Mouse (Mus musculus) embryo, embryonic 11.5 days (tissue): ENCODE data around the gene Shbg.
A peak's percentile ranks its signal among the peaks of the same experiment; 100 is the strongest.

ENCODE experiments used
- DNase-seq: peaks from one replicate; pipeline ENCODE4 v3.0.0-alpha.2; 2012; ENCODE audit warnings: low read depth, low spot score

Shbg gene

DNA sequence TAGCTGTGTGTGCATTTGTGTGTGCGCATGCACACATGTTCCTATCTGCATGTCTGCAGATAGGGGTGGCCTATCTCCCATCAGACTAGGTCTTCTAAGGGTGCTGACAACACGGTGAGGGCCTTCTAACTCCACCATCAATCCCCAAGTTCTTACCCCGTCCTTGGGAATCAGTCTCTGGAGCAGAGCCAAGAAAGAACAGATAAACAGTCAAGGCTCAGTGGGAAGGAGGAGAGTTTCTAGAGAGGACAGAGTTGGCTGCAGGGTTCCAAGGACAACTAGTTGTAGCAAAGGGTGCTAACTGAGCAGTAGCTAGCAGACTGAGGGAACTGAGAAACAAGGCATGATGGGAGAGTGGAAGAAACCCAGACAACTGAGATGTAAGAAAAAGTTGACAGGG is 15.9 kb downstream of the Shbg start:
- no peak for DNase-seq

DNA sequence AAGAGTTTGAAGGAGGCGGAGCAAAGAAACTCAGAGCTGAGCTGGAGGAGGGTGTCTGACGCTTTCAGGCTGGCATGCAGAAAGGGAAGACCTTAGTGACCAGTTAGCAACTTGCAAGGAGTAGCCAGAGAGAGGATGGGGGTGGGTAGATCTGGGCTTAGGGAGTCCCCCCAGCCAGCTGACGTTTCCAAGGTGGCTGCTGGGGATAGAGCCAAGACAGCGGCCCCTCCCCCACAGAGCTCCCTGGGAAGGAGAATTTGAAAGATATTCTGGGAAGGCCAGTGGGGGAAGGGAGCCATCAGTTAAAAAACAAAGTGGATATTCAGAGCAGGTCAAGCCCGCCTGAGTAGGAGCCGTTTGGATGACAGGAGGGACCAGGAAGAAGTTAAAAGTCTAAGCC is 17.6 kb downstream of the Shbg start:
- no peak for DNase-seq

GRCm38 (mm10) chr11:69599436-69599835 is 18.3 kb downstream of the Shbg start:
- DNase-seq: no peak

DNA sequence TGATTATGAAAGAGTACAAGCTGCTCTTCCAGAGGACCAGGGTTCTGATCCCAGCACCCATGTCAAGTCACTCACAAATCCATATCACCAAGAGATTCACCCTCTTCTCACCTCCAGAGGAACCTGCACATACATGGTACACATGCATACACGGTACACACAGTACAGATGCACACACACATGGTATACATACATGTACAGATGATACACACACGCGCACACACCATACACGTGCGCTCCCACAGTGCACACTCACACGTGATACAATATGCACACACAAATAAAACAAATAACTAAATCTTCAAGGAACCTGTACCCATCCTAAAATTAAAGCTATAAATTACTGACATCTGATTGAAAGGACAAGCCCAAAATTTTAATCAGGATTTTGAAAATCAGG is 22.9 kb downstream of the Shbg start:
- DNase-seq: no peak

GRCm38 (mm10) chr11:69592799-69593198 is 24.9 kb downstream of the Shbg start:
- no peak for DNase-seq

DNA sequence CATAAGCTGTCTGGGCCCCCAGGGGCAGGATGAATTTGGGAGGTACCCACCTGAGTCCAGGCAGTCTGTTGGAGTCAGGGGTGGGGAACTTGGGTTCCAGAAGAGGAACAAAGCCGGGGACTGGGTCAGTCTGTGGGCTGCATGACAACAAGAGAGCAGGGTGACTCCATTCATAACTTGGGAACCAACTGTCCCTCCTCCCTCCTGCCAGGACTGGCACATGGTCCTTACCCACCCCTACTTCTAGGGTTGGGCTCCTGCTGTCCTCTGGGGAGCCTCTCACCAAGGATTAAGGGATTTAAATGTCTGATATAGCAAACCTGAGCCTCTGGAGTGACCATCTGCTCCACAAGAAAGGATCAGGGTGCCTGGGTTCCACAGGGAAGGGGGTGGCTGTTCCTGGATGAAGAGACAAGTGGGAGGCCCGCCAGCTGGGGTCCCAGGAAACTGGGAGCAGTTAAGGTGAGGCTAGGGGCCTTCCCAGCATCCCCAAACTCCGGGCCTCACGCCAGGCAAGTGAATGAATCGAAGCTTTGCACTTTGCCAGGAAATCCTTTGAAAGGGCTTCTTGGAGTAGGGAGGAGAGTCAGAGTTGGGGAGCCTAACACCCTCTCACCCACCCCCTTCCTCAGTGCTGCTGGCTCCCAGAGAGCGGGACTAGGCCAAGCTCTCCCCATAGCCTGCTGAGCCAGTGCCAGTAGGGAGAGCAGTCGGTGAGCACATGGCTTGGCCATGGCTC is 25.6 kb downstream of the Shbg start:
- DNase-seq: no peak

GRCm38 (mm10) chr11:69591424-69591823 is 26.3 kb downstream of the Shbg start:
- DNase-seq: no peak

GRCm38 (mm10) chr11:69590622-69591021 is 27.1 kb downstream of the Shbg start:
- no peak for DNase-seq

GRCm38 (mm10) chr11:69589207-69589834 is 28.4 kb downstream of the Shbg start:
- no peak for DNase-seq

DNA sequence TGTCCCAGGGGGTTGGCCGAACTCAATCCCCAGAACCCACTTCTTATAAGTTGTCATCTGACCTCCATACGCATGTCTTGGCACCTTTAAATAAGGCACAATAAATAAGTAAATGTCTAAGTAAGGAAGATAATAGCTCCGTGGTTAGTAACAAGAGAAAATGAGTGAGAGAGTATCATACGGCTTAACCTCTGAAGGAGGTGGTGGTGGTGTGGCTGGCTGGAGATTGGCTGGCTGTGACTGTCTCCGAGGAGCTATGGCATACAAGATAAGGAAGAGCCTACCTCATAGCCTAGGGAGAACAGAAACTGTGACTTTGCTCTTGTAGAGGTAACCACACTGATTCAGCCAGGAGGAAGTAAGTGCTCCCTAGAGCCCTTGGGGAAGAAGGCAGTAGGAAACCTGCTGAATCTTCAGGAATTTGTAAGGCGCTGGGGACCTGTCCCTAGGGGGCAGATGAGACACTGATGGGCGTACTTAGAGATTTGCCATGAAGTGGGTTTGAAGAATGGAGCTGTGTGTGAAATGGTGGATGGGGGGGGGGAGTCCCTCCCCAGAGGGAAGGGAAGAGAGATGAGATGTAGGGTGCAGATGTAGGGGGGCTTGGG is 31.9 kb downstream of the Shbg start:
- DNase-seq: no peak

DNA sequence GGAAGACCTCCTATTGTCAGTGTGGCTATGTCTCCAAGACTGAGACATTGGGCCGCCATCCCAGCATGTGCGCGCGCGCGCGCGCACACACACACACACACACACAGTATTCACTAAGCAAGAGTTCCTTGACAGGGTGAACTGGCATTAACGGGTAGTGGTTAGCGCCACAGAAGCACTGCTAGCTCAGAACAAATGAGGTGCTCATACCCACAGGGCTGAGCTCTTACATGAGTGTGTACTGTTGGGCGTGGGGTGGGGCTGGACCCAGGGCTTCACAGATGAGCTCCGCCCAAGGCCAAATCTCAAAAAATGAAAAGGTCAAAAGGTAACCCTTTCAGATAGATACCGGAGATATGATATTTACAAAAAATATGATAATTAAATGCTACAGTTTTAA is 32.8 kb downstream of the Shbg start:
- no peak for DNase-seq

DNA sequence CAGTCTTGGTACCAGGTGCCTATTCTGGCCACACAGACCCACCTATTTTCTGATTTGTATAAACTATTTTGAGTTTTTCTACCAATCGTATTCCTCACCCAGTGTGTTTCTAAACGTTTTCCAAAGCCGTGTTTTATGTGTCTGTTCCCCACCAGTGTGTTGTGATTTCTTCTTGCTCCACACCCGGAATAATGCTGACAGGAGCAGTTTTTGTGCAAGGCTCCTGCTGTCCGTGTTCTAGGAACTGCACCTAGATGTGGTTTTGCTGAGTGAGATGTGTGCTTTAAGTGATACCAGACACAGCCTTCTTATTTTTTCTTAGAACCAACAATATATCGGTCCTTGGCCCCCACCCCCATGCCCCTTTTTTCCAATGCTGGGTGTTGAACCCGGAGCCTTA is 33.7 kb downstream of the Shbg start:
- no peak for DNase-seq

- DNase-seq: no peak
Measured at GRCm38 (mm10) chr11:69582230-69582805, 35.4 kb downstream of the Shbg start.

DNA sequence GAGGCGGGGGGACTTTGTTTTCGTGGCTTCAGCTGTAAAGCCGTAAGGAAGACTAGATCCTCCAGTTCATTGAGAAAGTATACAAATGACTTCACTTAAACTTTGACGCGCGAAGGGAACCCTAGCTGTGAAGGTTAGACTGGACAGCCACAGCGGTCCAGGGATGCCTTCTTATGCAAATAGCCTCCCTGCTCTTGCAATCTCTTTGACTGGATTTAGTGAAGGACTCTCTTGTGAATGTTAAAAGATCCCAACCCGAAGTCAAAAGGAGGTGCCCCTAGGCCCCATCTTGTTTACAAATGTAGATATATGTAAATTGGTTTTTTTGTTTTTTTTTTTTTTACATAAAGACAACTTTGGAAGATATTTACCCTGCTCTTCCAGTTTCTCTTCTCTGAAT is 35.9 kb downstream of the Shbg start:
- DNase-seq: no peak

GRCm38 (mm10) chr11:69581147-69581688 is 36.5 kb downstream of the Shbg start:
- DNase-seq: peak; percentile 88

- no peak for DNase-seq
Measured at GRCm38 (mm10) chr11:69580572-69581146, 37.0 kb downstream of the Shbg start.

DNA sequence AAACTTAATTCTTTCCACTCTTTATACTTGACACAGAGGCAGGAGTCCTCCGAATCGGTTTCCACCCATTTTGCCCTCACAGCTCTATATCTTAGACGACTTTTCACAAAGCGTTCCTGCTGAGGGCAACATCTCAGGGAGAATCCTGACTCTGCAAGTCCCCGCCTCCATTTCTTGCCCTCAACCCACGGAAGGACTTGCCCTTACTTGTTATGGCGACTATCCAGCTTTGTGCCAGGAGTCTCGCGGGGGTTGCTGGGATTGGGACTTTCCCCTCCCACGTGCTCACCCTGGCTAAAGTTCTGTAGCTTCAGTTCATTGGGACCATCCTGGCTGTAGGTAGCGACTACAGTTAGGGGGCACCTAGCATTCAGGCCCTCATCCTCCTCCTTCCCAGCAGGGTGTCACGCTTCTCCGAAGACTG is 37.6 kb downstream of the Shbg start, which contains the start of the genes Wrap53 and Trp53:
TSS of gene Wrap53 (minus strand) at position 165 of the 424 bp plus-strand sequence.
TSS of gene Trp53 (plus strand) at position 269 of the 424 bp plus-strand sequence.
- DNase-seq: peak; percentile 88

DNA sequence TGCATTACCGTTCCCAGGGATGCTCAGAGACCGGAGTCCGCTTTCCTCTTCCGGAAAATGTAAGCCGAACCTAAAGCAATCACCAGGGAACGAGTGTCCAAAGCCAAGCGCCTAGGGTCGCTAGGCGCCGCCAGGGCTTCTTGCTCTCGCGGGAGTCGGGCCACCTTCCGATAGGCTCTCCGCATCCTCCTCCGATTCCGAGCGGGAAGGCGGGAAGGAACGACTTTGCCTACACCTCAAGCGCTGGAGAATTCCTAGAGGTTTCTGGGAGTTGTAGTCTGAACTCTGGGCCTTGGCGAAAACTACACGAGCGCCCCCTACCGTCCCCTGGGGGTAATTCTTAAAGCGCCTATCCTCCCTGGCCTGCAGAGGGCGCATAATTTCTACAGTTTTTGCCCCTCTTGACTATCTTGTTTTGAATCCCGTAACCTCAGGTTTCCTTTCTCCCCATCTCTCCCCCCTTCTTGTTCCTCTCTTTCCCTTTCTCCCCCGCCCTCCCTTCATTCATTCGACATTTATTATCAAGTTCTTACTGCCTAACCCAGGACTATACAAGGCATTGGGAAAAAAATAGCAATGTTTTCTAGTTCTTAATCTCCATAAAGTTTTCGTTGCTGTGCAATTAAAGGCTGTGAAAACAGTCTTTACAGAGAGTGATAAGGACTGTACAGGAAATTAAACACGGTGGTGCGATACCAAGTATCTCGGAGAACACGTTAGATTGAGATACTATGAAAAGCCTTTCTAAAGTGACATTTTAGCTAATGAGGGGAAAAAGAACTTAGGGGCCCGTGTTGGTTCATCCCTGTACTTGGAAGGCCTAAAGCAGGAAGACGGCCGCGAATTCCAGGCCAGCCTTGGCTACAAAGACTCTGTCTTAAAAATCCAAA is 38.3 kb downstream of the Shbg start:
- peak; percentile 97 for DNase-seq

- DNase-seq: no peak
Measured at GRCm38 (mm10) chr11:69578301-69578700, 39.4 kb downstream of the Shbg start.

DNA sequence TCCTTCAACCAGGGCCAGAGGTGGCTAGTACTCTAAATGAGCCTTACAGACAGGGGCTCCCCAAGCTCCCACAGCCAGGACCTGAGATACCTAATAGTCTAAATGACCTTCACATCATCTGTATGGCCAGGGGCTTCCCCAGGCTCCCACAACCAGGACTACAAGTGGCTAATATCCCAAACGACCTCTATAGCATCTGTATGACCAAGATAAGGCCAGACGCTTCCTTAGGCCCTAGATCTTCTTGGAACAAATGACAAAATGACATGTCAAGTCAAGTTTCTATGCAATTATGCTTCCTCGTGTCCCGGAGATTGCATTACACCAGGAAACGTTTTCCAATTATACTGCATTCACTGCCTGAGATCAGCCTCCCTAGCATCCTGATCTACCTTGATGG is 41.4 kb downstream of the Shbg start:
- no peak for DNase-seq

- no peak for DNase-seq
Measured at GRCm38 (mm10) chr11:69575220-69575619, 42.5 kb downstream of the Shbg start.
